Mouse (Mus musculus) forebrain, embryonic 12.5 days (tissue): ENCODE measurements around the gene Ube2f. TPM values are rescaled to one million over a fixed set of nuclear protein-coding genes. Genes with fewer than 3 reads are reported as not detected.

Experiments
- ATAC-seq: fragments of 200-750 bp; cut with Nextera tagmentation; 2 replicates; pipeline ENCODE4 v1.8.0; 2017; ENCODE audit warnings: moderate TSS enrichment; ENCODE audit not compliant: low FRiP score
- H3K27ac ChIP-seq: fragments of 300-500 bp; sonication (generic); 2 replicates; pipeline ENCODE4 v1.5.1; 2016; ENCODE audit warnings: mild to moderate bottlenecking
- H3K27me3 ChIP-seq: fragments of 300-500 bp; sonication (generic); 2 replicates; pipeline ENCODE4 v1.6.1; 2016; ENCODE audit warnings: mild to moderate bottlenecking
- H3K36me3 ChIP-seq: fragments of 300-500 bp; sonication (generic); replicated peaks from 2 replicates; pipeline ENCODE4 v1.6.1; 2016; ENCODE audit warnings: mild to moderate bottlenecking
- H3K4me1 ChIP-seq: fragments of 300-500 bp; sonication (generic); 2 replicates; pipeline ENCODE4 v1.6.1; 2016
- H3K4me2 ChIP-seq: fragments of 300-500 bp; sonication (generic); 2 replicates; pipeline ENCODE4 v1.6.1; 2016; ENCODE audit warnings: mild to moderate bottlenecking, moderate library complexity
- H3K4me3 ChIP-seq: fragments of 300-500 bp; sonication (generic); replicated peaks from 2 replicates; pipeline ENCODE4 v1.5.1; 2016; ENCODE audit warnings: mild to moderate bottlenecking
- H3K9ac ChIP-seq: fragments of 300-500 bp; sonication (generic); 2 replicates; pipeline ENCODE4 v1.6.1; 2016; ENCODE audit warnings: mild to moderate bottlenecking
- H3K9me3 ChIP-seq: fragments of 300-500 bp; sonication (generic); 2 replicates; pipeline ENCODE4 v1.6.1; 2016
- WGBS: fragments of 180-500 bp; shearing (Covaris S2); methylation state at CpG from one replicate; pipeline ENCODE4 v1.1.7; 2016; 5-methylcytosine and 5-hydroxymethylcytosine counted together
- polyA plus RNA-seq: library from polyadenylated mRNA; unstranded; fragments of >200 nt; fragmentation: Nextera tagmentation; extraction: Ambion mirVana; gene quantifications from 2 replicates; pipeline ENCODE4 v1.2.1, GENCODE M21; 2016

Gene Ube2f
- polyA plus RNA-seq, 1 experiment from 2014 or later: 75.9 TPM

DNA sequence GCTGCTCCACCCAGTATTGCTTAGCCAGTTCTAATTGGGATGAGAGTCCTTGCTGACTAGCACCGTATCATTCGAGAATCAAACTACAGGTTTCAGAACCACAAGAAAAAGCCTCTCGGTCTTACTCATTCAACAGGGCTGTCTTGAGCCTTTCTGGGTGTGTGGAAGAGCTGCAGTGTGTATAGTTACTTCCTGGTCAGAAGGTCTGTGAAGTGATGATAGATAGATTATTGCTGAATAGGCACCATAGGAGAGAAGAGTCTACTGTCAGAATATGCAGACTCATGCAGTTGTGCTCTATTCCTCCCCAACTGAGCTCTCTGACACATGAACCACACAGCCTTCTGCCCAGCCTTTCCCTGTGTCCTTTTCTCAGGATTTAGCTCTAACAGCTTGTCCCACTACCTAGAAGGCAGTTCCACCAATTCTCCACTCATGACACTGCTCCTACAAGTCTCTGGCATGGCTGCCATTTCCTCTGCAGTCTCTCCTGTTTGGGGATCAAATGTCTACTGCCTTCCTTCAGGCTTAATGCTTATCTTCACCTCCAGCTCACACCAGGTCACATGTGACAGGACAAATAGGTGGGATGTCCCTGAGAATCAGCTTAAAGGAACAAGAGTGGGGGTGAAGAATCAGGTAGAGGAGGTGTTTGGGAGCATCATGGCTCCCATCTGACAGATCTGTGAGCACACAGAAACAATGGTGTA is 28.5 kb downstream of the Ube2f start:
- H3K36me3 ChIP-seq: peaks cover 57% of the 10 kb centered on the region
- H3K4me3 ChIP-seq: no peak overlapping the region
- 95% methylated on average over 3 of the region's 3 CpGs for WGBS
- no peak overlapping the region for H3K9ac ChIP-seq
- H3K9me3 ChIP-seq: no peaks in the 10 kb centered on the region
- no peak for ATAC-seq
- H3K4me1 ChIP-seq: no peaks in the 10 kb centered on the region
- no peaks in the 10 kb centered on the region for H3K27me3 ChIP-seq
- no peak overlapping the region for H3K4me2 ChIP-seq
- H3K27ac ChIP-seq: no peak overlapping the region

GRCm38 (mm10) chr1:91279126-91279525 is 29.0 kb downstream of the Ube2f start:
- no peak overlapping the region for H3K4me3 ChIP-seq
- no peak overlapping the region for H3K27ac ChIP-seq
- H3K36me3 ChIP-seq: peaks cover 57% of the 10 kb centered on the region
- no peak for ATAC-seq
- no peaks in the 10 kb centered on the region for H3K27me3 ChIP-seq
- no peak overlapping the region for H3K4me2 ChIP-seq
- 87% methylated on average over 1 of the region's 1 CpGs for WGBS
- no peaks in the 10 kb centered on the region for H3K4me1 ChIP-seq
- no peaks in the 10 kb centered on the region for H3K9me3 ChIP-seq
- H3K9ac ChIP-seq: no peak overlapping the region

- peaks cover 66% of the 10 kb centered on the region for H3K36me3 ChIP-seq
- no peak overlapping the region for H3K4me3 ChIP-seq
- no peak for ATAC-seq
- H3K4me2 ChIP-seq: no peak overlapping the region
- 100% methylated on average over 1 of the region's 1 CpGs for WGBS
- H3K9ac ChIP-seq: no peak overlapping the region
- no peaks in the 10 kb centered on the region for H3K9me3 ChIP-seq
- H3K27me3 ChIP-seq: no peaks in the 10 kb centered on the region
- no peak overlapping the region for H3K27ac ChIP-seq
- H3K4me1 ChIP-seq: no peaks in the 10 kb centered on the region
Measured at GRCm38 (mm10) chr1:91282582-91282981, 32.5 kb downstream of the Ube2f start.

DNA sequence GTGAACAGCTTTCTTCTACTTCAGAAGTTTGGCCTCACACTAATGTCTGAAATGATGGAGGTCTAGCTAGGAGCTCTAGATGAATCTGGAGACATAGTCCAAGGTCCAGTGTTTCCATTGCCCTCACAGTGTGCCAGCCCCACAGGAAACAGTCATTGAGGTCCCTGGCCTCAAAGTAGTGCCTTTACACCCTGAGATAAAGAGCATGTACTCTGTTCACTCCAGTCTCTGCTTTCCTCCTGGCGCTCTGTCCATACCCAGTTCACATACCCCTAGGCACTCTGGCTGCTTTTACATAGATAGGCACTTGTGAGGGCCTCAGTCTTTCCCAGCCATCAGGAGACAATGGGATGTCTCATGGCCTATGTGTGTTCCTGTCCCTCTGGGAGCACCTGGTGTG is 39.3 kb downstream of the Ube2f start:
- no peaks in the 10 kb centered on the region for H3K27me3 ChIP-seq
- no peak overlapping the region for H3K4me2 ChIP-seq
- no peaks in the 10 kb centered on the region for H3K9me3 ChIP-seq
- 100% methylated on average over 1 of the region's 1 CpGs for WGBS
- no peaks in the 10 kb centered on the region for H3K4me1 ChIP-seq
- no peak for ATAC-seq
- peaks cover 40% of the 10 kb centered on the region for H3K36me3 ChIP-seq
- H3K4me3 ChIP-seq: no peak overlapping the region
- no peak overlapping the region for H3K27ac ChIP-seq
- no peak overlapping the region for H3K9ac ChIP-seq

- no peak for ATAC-seq
- H3K36me3 ChIP-seq: peaks cover 15% of the 10 kb centered on the region
- 93% methylated on average over 11 of the region's 11 CpGs for WGBS
- no peak overlapping the region for H3K4me2 ChIP-seq
- no peaks in the 10 kb centered on the region for H3K27me3 ChIP-seq
- H3K4me3 ChIP-seq: no peak overlapping the region
- no peaks in the 10 kb centered on the region for H3K4me1 ChIP-seq
- no peaks in the 10 kb centered on the region for H3K9me3 ChIP-seq
- H3K27ac ChIP-seq: no peak overlapping the region
- no peak overlapping the region for H3K9ac ChIP-seq
Measured at GRCm38 (mm10) chr1:91292101-91292825, 42.2 kb downstream of the Ube2f start.

- H3K4me1 ChIP-seq: peaks cover 7% of the 10 kb centered on the region
- H3K4me3 ChIP-seq: no peak overlapping the region
- no peak overlapping the region for H3K27ac ChIP-seq
- H3K27me3 ChIP-seq: no peaks in the 10 kb centered on the region
- H3K9me3 ChIP-seq: no peaks in the 10 kb centered on the region
- H3K4me2 ChIP-seq: no peak overlapping the region
- no peak for ATAC-seq
- 0 out of 2 replicates have a peak, but pooled peaks cover 3% of the 10 kb centered on the region for H3K36me3 ChIP-seq
- no peak overlapping the region for H3K9ac ChIP-seq
- 92% methylated on average over 6 of the region's 6 CpGs for WGBS
Measured at GRCm38 (mm10) chr1:91295544-91295943, 45.4 kb downstream of the Ube2f start.

DNA sequence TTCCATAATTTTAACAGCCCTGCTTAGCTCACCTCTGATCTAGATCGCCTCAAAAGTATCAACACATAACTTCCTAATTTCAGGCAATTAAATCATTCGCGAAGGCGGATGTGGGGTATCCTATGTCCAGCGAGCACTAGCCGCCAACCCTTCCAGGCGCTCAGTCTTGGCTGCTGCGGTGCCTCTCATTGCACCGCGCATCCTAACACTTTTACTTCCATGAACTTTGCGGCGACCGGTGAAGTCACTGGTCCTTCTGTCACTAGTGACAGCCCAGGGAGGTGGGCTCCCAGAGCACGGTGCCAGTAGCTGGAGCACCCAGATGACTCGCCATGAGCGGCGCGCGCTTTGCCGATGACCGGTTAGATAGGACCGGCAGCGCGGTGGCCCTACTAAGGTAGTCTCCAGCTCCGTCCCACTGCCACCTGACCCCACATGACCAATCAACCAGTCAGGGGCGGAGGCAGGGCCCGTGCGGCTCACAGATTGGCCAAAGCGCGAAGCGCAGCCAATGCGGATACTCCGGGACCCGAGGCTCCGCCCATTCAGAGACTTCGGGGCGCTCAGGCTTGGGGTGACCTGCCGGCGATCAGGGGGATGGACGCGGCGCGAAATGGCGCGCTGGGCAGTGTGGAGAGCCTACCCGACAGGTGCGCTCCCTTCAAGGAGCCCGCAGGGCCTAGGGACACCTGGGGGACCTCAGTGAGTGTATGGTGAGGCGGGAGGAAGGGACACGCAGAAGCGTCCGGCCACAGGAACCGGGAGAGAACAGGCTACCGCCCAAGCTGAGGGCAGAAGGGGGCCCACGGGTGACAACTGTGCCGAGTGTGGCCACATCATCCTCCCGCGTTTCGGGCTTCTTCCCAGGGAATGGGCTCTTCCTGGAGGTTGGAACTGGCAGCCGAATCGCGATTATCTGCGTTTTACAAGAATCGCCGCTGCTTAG is 48.0 kb downstream of the Ube2f start, which contains the start of gene Scly:
Scly (plus strand) TSS at position 540 of the 946 bp plus-strand sequence.
- ATAC-seq: peak; percentile 99
- Histone ChIP-seq H3K9ac (peak within 1 kb of the TSS; percentile 78), H3K4me3 (peak within 1 kb of the TSS; percentile 84), H3K4me1 (peaks cover 7% of the 10 kb centered on the region), H3K9me3 (no peaks in the 10 kb centered on the region), H3K27me3 (no peaks in the 10 kb centered on the region), H3K36me3 (0 out of 2 replicates have a peak, but pooled peaks cover under 1% of the 10 kb centered on the region), H3K27ac (peak within 1 kb of the TSS; percentile 14; the same call in 1 of the 2 replicates), H3K4me2 (peak within 1 kb of the TSS; percentile 76)
- under 1% methylated on average over 63 of the region's 65 CpGs for WGBS

DNA sequence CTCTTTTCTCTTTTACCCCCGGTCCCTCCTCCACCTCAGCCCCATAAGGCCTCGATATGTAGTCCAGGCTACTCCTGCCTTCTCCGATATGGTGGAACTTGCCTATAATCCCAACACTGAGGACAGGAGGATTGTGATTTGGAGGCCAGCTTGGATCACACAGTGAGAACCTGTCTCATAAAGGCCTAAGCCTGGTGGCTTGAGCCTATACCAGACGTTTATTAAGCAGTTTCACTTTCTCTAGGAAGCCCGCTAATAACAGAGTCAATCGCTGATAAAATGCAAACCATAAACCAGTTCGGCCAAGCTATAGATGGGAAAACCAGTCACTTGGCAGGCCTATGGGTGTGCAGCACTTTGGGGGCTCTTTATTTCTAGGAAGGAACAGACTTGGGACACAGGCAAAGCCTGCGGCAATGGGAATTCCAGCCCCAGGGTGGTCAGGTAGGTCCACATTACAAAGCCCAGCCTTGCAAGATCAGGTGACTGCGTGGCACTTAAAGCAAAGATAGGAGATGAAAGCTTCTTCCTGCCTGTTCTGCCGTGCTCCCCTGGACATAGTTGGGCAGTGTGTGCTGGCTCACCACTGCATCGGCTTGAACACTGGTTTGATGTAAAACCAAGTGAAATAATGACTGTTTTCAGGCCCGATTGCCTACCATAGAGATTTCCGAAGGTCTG is 49.1 kb downstream of the Ube2f start:
- H3K27ac ChIP-seq: no peak overlapping the region
- 84% methylated on average over 13 of the region's 13 CpGs for WGBS
- H3K27me3 ChIP-seq: no peaks in the 10 kb centered on the region
- H3K9ac ChIP-seq: peak overlapping the region; percentile 78
- no peak for ATAC-seq
- peak overlapping the region; percentile 76 for H3K4me2 ChIP-seq
- H3K9me3 ChIP-seq: no peaks in the 10 kb centered on the region
- peak overlapping the region; percentile 84 for H3K4me3 ChIP-seq
- H3K36me3 ChIP-seq: peaks cover 5% of the 10 kb centered on the region; the same call in 1 of the 2 replicates
- H3K4me1 ChIP-seq: peaks cover 7% of the 10 kb centered on the region

GRCm38 (mm10) chr1:91299707-91300426 is 49.8 kb downstream of the Ube2f start:
- no peaks in the 10 kb centered on the region for H3K27me3 ChIP-seq
- 90% methylated on average over 5 of the region's 5 CpGs for WGBS

DNA sequence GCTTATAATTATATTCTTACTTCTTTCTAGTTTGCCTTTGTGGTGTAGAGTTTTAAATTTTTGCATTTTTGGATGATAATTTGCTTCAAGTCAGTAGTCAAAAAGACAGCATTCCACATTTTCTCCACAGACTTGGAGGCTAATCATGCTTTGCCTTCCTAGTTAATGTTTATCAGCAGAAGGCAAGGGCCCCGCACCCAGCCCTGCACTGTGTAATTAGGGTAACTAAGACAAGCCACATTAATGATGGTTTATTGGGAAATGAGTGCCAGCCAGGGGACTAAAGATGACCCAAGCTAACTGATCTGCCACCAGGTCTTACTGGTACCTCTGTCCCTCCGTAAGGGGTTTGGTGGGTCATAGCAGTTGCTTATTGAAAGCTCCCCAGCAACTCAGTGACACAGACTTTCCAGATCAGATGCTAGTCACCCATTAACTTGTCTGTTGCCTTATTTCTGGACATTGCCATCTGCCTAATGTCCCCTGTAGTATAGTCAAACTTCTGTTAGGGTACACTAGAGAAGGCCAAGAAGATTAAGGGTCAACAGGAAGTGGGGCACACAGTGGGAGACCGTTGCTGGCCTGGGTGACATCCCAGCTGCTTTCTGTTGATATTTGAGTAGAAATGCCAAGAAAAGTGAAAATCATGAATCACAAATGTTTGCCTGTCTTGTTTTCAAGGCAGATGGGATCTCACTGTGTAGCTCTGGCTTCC is 51.3 kb downstream of the Ube2f start:
- H3K36me3 ChIP-seq: peaks cover 22% of the 10 kb centered on the region
- no peaks in the 10 kb centered on the region for H3K27me3 ChIP-seq
- WGBS: 91% methylated on average over 3 of the region's 3 CpGs
- H3K27ac ChIP-seq: no peak overlapping the region
- peaks cover 7% of the 10 kb centered on the region for H3K4me1 ChIP-seq
- no peak for ATAC-seq
- H3K4me3 ChIP-seq: no peak overlapping the region
- H3K4me2 ChIP-seq: no peak overlapping the region
- H3K9ac ChIP-seq: no peak overlapping the region
- H3K9me3 ChIP-seq: no peaks in the 10 kb centered on the region

More at GRCm38 (mm10) chr1:91299707-91300426, 49.8 kb downstream of the Ube2f start:
- Histone ChIP-seq H3K4me3 (no peak overlapping the region), H3K27ac (no peak overlapping the region), H3K36me3 (peaks cover 7% of the 10 kb centered on the region; the same call in 1 of the 2 replicates), H3K4me2 (no peak overlapping the region), H3K4me1 (peaks cover 7% of the 10 kb centered on the region), H3K9me3 (no peaks in the 10 kb centered on the region), H3K9ac (no peak overlapping the region)
- no peak for ATAC-seq

GRCm38 (mm10) chr1:91302021-91302420 is 51.9 kb downstream of the Ube2f start:
- H3K4me2 ChIP-seq: no peak overlapping the region
- 91% methylated on average over 3 of the region's 3 CpGs for WGBS
- peaks cover 7% of the 10 kb centered on the region for H3K4me1 ChIP-seq
- no peaks in the 10 kb centered on the region for H3K27me3 ChIP-seq
- ATAC-seq: no peak
- H3K36me3 ChIP-seq: peaks cover 23% of the 10 kb centered on the region
- H3K4me3 ChIP-seq: no peak overlapping the region
- H3K27ac ChIP-seq: no peak overlapping the region
- H3K9me3 ChIP-seq: no peaks in the 10 kb centered on the region
- no peak overlapping the region for H3K9ac ChIP-seq
